Mouse (Mus musculus) 416B (cell line): ENCODE data around the gene Palm2.

Experiments
- DNase-seq: peaks from one replicate; pipeline ENCODE4 v3.0.0; 2011; ENCODE audit warnings: low read depth

The Palm2 gene

DNA sequence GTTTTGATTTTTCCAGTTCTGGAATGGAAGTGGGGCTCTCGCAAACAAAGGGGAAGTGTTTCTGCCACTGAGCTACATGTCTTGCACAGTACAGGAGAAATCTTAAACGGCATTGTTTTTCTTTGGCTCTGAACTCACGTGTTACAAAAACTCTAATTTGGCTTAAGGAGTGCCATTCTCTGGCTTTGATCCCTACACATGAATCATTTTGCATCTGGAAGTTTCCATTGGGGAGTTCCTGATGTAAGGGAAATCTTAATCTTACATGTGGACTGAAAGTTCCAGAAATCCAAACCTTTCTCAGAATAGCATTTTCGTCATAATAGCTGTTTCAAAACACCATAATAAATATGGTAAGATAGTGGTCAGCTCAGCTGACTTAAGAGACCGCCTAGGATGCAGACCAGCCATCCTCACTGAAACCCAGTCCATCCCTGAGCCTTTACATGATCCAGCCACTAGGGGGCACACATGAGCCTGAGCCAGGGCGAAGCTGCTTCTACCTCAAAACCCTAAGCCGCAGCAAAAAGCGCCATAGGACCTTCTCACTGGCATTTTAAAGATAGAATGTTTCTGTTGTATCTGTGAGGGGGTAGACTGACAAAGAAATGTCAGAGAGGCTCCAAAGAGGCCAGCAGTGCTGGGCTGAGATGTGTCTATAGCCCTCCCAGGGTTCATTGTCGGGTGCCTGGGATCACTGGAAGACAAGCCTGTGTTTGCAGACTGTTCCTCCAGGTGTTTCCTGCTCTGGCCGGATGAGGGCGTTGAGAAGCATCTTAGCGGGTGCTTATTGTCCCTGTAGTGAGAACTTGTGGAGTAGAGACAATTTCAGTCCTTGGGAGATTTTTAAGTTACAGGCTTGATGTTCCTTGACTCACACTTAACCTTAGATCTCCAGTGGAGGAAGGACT, 239.2 kb downstream of the Palm2 start:
- peak; percentile 83 for DNase-seq

DNA sequence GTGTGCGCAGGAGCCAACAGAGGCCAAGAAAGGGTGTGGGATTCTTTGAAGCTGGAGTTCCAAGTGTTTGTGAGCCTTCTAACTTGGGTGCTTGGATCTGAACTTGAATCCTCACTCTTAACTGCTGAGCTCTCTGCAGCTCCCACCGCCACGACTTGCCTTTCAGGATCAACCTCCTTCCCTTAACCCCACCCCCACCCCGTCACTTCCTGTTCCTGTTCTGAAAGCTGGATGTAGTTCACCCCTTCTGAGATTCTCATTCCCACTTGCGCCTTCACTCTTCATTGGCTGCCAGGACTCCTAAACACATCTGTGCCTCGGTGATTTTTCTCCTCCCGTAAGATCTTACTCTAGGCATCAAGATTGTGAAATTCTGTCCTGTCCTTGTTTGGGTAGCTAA, 240.3 kb downstream of the Palm2 start:
- peak; percentile 18 for DNase-seq

DNA sequence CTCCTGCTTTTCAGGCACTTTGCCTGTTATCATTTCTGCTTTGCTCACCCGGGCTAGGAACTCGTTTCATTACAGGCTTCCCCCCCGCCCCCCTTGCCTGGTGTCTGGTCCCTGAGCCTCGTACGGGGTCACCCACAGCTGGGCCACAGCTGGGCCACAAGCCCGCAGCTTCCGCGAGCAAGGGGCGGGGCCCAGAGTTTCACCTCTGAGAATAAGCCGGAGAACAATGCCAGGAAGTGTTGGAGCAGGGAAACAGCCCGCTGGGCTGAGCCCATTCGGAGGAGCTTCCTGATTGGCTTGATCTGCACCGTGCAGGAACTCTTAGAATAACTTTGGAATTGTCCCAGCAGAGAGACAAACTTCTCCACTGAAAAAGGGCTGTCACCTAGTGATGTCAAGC, 241.3 kb downstream of the Palm2 start:
- DNase-seq = no peak

DNA sequence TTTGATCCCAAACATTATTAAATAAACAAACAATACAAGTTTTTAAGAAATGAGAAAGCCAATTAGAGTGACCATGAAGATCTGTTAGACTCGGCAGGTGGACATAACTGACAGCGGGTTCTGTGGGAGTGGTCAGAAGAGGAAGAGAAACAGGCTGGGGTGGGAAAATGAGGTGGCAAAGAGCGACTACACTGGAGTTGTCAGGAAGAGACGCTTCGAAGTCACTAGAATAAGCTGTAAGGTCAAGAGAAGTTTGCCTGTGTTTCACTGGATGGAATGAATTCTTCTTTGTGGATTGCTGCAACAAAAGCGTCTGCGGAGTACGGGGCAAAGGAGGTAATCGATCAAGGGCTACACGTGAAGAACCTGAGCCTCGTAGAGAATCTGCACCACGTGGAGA, 243.9 kb downstream of the Palm2 start:
- DNase-seq = no peak

DNA sequence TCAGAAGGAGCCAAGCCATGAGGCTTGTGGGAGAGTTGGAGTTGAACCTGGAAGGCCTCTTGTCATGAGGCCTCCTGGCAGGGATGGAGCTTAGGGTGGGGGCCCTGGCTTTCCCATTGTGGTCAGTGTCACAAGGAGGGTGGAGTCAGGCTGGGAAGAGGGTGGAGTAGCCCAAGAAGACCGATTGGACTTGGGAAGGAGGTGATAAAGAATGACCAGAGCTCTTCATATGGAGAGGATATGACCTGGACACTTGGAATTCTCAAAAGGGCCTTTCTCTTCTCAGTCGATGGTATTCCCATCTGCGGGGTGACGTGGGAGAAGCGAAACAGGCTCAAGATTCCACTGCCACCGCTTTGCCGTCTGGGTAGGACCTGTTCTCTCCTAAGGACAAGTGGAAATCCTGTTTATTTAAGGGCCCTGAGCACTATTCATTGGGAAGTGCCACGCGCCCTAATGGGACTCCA, 245.0 kb downstream of the Palm2 start:
- no peak for DNase-seq

DNA sequence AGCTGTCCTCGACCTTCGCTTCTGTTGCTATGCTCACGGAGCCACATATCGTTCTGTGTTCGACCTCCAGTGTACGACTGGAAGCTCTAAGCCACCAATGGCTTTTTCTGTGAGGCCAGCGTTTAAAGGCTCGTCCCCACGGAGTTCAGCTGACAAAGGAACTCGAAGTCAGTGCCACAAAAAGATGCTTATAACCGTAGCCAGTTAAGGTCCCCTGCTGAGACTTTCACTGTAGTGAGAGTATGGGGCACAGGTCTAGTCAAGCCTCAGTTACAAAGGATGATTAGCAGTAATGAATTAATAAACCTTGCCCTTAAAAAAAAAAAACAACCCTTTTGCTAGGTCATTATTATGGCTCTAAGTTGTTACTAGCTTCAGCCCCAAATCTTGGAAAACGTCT, 246.1 kb downstream of the Palm2 start:
- DNase-seq = no peak

DNA sequence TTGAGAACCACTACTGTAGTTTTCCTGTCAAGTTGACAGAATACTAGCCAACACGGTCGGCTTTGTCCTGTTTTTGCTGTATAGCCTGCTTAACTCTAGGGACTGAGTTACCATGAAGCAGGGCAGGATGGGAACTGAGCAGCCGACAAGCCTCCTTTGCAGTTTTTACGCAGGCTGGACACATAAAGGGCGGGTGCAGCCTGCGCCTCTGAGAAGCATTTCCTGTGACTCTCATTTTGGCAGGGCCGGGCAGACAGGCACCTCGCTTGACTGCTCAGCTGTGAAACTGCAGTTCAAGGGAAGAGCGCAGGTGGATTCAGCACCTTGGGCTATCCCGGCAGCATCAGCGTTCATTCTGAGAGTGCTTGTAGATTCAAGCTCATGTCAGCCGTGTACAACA, 247.5 kb downstream of the Palm2 start:
- no peak for DNase-seq

DNA sequence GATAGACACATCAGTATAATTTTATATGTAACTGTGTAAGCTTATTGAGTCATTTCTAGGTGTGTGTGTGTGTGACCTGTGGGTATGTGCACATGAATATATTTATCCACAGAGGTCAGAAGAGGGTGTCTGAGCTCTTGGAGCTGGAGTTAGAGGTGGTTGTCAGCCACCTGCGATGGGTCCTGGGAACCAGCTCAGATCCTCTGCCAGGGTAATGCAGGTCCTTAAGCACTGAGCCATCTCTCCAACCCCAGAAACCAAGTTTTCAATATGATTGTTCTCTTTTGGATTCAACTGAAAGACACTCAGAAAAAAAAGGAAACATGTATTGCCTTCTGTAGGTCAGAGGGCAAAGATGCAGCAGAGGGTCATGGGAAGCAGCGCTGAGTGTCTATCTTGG, 248.3 kb downstream of the Palm2 start:
- no peak for DNase-seq

DNA sequence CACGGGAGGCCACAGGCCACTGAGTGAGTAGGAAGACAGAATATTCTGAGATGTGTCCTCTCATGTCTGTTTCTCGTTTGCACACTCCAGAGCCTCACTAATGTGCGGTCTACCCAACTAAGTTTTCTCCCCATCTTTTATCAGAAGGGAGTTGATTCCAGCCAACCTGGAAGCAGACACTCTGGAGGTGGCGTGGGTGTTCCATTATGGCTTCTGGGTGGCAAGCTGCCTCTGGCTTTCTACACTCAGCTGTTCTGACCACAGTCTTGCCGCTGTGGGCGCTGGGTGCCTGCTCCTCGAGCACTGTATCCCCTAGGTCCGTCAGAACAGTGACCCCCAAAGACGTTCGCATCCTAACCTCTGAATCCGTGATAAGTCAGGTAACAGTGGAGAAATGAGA, 248.9 kb downstream of the Palm2 start:
- DNase-seq = no peak

DNA sequence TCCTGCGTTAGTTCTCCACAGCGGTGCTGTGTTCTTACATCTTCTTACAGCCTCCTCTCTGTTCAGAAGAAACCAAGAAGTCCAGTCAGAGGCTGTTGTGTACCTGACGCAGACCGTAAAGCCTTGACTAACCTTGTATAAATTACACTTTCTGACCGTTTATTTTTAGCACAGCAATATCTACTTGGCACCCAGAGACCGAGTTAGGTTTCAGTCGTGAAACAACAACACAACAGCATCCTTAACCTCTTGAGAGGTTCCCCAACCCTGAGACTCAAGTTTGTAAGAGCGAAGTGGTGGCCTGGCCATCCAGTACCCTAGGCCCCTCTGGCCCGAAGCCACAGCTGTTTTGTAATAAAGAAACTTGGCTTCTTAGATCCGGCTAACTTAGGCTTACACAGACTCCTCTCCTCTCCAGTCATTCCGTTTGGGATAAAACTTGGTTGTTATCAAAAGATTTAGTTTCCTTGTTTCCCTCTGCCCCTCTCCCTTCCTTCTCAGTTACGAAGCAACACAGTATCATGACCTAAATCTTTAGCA, 250.7 kb downstream of the Palm2 start:
- no peak for DNase-seq

DNA sequence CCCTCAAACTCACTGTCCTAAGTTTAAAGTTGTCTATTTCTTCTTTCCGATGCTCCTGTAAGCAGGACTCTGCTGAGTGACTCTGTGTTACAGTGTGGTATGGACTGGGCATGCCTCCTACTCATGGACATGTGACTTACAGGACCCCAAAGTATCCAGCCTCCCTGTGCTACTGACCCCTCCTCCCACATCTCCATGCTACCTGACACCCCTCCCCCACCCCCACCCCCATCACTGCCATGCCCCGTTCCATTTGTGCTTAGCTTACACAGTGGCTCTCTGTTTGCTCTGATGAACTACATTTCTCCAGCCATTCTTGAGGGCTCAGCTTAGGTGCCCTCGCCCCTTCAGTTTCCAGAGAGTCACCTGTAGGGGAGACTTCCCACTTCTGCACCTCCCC, 252.7 kb downstream of the Palm2 start:
- DNase-seq = no peak

DNA sequence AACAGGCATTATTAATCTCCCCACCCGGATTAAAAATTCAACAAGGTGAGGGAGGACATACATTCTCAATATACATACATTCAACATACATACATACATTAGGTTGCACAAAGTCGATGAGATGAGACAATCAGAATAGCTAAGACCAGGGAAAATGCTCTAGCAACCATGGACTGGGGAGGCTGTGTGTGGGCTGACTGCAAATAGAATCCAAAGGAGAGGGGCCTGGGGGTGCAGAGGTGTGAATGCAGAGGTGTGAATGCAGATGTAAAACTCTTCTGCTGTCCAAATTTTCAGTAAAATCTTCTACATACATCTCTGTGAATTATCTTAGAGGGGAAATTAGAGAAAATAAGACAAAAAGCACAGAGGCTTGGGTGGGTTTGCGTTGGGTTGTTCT, 253.5 kb downstream of the Palm2 start:
- DNase-seq = no peak

DNA sequence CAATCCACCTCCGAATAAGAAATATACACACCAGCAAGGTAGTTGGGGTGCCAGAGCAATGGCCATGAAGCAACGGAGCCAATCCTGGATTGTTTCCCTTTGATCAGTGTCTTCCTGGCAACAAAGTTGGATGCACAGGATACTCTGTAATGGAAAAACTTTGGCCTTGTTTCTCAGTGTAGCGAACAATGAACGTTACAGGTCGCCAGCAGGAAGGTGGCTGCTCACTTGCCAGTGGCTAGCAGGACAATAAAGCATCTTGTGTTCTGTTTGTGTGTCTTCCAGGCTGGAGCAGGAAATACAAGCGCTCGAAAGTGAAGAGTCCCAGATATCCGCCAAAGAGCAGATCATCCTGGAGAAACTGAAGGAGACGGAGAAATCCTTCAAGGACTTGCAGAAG, 254.1 kb downstream of the Palm2 start:
- no peak for DNase-seq

DNA sequence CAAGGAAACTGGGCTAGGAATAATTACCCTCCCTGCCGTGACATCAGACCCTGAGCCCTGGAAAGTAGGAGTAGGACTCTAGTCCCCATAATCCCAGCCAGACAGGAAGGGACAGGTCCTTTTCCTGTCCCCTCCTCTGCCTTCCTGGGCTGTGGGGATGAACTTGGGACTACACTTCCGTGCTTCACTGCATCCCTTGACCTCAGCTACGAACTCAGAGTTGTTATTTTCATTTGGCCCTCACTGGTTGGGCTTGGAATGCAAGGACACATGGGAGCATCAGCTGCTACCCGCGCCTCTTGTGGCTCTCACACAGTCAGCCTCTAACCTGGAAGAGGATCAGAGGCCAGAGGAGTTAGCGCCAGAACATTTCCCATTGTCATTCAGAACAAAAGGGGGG, 256.0 kb downstream of the Palm2 start:
- no peak for DNase-seq

DNA sequence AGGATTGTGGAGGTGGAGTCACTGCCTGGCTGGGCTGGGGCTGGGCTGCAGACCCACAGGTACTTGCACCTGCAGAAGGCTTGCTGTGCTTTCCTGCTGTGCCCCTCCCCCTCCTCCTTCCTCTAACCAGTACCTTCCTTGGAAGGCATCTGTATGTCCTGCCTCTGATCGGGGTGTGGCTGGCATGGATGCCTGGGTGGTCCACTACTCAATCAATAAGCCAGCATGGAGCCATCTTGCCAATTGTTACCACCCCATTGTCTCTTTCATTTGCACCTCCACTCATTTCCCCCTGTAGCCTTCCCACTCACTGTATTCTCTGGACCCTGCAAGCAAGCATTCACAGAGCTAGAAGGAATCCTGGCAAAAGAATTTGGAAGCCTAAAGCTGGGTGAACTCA, 256.8 kb downstream of the Palm2 start:
- no peak for DNase-seq

DNA sequence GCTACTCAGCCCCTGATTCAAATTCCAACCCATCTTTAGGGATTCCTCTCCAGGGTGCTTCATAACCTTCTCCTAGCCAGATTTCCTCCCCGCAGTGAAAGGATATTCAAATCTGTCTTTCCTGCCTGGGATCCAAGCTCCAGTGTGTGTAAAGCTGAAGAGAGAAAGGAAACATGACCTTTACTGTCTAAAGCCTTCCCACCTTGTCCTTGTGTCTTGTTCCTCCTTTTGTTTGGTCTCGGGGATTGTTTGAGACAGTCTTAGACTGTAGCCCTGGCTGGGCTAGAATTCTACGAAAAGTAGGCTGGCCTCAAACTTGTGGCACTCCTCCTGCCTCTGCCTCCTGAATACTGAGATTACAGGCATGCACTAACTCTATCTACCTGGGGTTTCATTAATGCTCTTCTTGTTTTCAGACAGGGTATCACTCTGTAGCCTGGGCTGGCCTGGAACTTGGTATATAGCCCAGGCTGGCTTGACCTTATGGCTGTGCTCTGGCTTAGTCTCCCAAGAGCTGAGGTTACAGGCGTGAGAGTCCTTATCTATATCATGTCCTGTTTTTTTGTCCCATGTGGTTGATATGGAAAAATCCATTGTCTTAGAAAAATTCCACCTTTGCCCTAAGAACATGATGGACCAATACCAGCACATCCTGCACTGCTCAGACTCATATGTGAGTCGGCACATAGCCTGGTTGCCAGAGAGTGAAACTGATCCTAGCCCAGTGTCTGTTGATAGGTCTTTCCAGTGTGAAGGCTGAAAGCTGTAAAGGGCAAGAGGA, 260.5 kb downstream of the Palm2 start:
- DNase-seq = no peak

DNA sequence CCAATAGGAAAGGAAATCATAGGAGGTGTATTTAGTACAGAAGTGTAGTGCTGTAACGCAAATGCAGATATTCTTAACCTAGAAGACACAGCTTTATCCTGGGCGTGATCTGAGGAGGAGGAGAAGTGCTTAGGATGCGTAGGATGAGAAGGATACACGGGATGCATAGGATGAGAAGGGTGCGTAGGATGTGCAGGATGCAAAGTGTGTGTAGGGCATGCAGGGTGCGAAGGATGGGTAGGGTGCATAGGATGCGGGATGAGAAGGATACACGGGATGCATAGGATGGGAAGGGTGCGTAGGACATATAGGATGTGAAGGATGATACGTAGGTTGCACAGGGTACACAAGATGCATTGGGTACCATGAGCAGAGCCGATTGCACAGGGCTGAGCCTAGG, 262.9 kb downstream of the Palm2 start:
- no peak for DNase-seq

DNA sequence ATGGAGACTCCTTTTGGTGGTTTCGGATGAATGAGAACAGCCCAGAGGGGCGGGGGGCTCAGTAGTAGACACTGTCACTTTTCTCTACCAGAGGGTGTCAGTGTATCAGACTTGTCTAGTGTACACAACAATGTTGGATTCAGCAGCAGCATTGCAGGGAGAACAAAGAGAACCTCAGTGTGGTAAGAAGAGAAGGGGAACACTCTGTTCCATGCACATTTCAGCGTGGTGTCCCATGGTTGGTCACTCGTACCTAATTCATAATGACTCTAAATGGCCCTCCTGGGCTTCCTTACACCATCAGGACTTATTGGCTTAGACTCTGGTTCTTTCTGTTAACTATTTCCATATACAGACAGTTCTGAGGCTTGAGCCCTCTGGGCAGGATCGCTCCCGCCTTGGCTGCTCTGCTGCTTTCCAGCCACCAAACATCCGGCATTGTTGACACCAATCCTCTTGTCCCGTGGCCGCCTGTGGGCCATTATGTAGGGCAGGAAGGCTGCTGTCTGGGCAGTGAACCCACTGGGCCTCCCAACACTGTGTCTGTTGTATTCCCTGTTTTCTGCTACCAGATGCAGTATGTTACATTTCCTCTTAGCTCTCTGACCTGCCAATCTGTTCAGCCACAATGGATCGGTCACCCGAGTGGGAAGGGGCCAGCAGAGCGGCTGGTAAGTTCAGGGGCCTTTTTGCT, 264.0 kb downstream of the Palm2 start:
- no peak for DNase-seq

DNA sequence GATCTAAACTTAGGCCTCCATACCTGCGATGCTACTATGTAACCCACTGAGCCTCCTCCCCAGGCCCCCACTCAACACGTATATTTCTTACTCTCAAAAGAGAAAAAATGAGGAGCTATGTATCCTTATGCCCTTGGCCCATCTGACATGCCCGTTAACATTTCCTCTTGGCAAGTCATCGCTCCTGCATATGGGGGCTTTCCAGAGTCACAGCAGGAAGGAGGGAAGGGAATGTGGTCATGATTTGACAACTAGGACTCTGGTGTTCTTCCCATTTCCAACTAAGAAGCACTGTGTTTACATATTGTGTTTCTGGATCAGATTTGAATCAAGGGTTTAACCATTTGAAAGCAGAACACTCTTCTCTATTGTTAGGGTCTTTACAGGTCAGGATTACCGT, 267.5 kb downstream of the Palm2 start:
- DNase-seq = no peak

DNA sequence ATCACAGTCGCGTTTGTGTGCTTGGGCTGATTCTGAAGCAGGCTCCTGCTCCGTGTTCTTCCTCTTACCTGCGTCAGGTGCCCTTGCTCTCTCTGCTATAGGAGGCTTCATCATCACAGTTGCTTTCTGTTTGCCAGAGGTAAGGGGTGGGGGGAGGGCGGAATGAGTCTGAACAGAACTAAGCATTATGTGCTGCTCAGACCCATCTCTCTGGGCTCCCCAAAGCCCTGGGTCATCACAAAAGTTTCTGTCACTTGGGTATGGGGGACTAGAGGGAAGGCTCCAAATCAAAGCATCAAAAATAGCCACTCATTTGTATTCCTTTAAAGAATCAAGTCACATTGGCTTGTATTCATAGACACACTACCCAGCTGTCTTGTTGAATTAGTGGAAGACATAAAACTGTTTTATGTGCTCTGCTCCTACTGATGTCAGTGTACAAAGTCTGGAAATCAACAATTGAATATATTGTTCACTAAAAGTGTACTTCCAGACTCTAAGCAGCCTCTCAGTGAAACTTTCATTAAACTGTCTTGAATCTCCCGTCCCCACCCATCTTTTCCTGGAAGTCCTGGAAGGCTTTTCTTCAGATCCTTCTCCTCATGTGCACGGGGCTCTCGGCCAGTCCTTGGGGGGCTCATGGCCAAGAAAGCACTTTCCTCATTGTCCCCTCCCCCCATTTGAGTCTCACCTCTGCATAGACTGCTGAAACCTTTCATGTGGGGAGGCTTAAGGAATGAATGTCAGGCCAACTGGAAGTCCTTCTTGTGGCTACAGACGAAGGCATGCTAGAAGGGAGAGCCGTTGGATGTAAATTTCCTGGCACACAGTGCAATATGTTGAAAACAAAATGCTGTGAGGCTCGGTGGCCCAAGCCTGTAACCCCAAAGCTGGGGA, 269.8 kb downstream of the Palm2 start:
- DNase-seq = no peak

DNA sequence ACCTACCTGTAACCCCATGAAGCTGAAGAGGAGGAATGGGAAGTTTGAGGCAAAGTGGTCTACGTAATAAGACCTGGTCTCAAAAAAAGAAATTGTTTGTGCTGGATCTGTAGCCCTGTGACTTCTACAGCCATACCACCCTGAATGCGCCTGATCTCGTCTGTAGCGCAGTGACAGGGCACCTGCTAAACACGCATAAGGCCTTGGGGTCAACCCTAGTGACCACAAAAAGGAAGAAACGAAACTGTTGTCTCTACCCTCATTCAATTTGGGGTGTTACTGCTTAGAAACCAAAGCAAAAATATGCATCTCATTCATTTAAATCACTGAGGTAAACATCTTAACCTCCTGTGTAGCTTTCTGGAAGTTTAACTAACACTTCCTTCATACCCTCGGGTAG, 270.5 kb downstream of the Palm2 start:
- no peak for DNase-seq
